Mouse (Mus musculus) forebrain, embryonic 14.5 days (tissue): ENCODE results near the gene Diexf. TPM values are rescaled to one million over a fixed set of nuclear protein-coding genes. Genes with fewer than 3 reads are reported as not detected.
A peak's percentile ranks its signal among the peaks of the same experiment; 100 is the strongest.

ENCODE experiments used
- ATAC-seq: fragments of 200-750 bp; cut with Nextera tagmentation; 2 replicates; pipeline ENCODE4 v1.8.0; 2017; ENCODE audit warnings: mild to moderate bottlenecking, moderate library complexity
- DNase-seq: peaks from one replicate; pipeline ENCODE4 v3.0.0-alpha.2; 2015; ENCODE audit warnings: low spot score
- H3K27ac ChIP-seq: fragments of 300-500 bp; sonication (generic); 2 replicates; pipeline ENCODE4 v1.5.1; 2014; ENCODE audit warnings: low read depth, mild to moderate bottlenecking, control low read depth, low read length, moderate library complexity
- H3K27me3 ChIP-seq: fragments of 300-500 bp; sonication (generic); replicated peaks from 2 replicates; pipeline ENCODE4 v1.6.1; 2014; ENCODE audit warnings: low read length, control low read depth, mixed read lengths; ENCODE audit not compliant: control insufficient read depth, insufficient read depth
- H3K36me3 ChIP-seq: fragments of 300-500 bp; sonication (generic); 2 replicates; pipeline ENCODE4 v1.6.1; 2014; ENCODE audit warnings: low read length, control low read depth; ENCODE audit not compliant: control insufficient read depth, insufficient read depth
- H3K4me1 ChIP-seq: fragments of 300-500 bp; sonication (generic); 2 replicates; pipeline ENCODE4 v1.6.1; 2014; ENCODE audit warnings: antibody characterized with exemption, low read length, control low read depth; ENCODE audit not compliant: control insufficient read depth, insufficient read depth
- H3K4me2 ChIP-seq: fragments of 300-500 bp; sonication (generic); 2 replicates; pipeline ENCODE4 v1.6.1; 2014; ENCODE audit warnings: mild to moderate bottlenecking, control low read depth, low read length
- H3K4me3 ChIP-seq: fragments of 300-500 bp; sonication (generic); 2 replicates; pipeline ENCODE4 v1.5.1; 2014; ENCODE audit warnings: low read depth, low read length, control low read depth
- H3K9ac ChIP-seq: fragments of 300-500 bp; sonication (generic); 2 replicates; pipeline ENCODE4 v1.6.1; 2014; ENCODE audit warnings: mild to moderate bottlenecking, low read length, control low read depth, moderate library complexity
- H3K9me3 ChIP-seq: fragments of 300-500 bp; sonication (generic); replicated peaks from 2 replicates; pipeline ENCODE4 v1.6.1; 2016; ENCODE audit warnings: low read length, control low read depth, mixed read lengths; ENCODE audit not compliant: control insufficient read depth
- WGBS: fragments of 180-500 bp; shearing (Covaris S2); extraction: QIAGEN DNeasy Blood & Tissue Kit; methylation state at CpG from one replicate; pipeline ENCODE4 v1.1.7; 2014; 5-methylcytosine and 5-hydroxymethylcytosine counted together
- polyA plus RNA-seq: library from polyadenylated mRNA; unstranded; fragments of >200 nt; fragmentation: Nextera tagmentation; extraction: Ambion mirVana; gene quantifications from 2 replicates; pipeline ENCODE4 v1.2.1, GENCODE M21; 2014

Diexf gene
- polyA plus RNA-seq, 1 experiment from 2014 or later = 9.6 TPM

- Histone ChIP-seq H3K4me3 (no peak overlapping the region), H3K4me1 (no peaks in the 10 kb centered on the region), H3K27me3 (no peaks in the 10 kb centered on the region), H3K4me2 (no peak overlapping the region), H3K27ac (no peak overlapping the region), H3K36me3 (no peaks in the 10 kb centered on the region), H3K9me3 (no peaks in the 10 kb centered on the region), H3K9ac (no peak overlapping the region)
- DNase-seq = no peak
- WGBS = 62% methylated on average over 1 of the region's 1 CpGs
- ATAC-seq = no peak
Observed at GRCm38 (mm10) chr1:193159613-193160012, 29.5 kb upstream of the Diexf start.

- no peaks in the 10 kb centered on the region for H3K9me3 ChIP-seq
- H3K27me3 ChIP-seq = peaks cover 4% of the 10 kb centered on the region
- no peak overlapping the region for H3K9ac ChIP-seq
- H3K4me1 ChIP-seq = no peaks in the 10 kb centered on the region
- DNase-seq = no peak
- ATAC-seq = no peak
- WGBS = 66% methylated on average over 3 of the region's 3 CpGs
- H3K36me3 ChIP-seq = no peaks in the 10 kb centered on the region
- no peak overlapping the region for H3K4me2 ChIP-seq
- no peak overlapping the region for H3K4me3 ChIP-seq
- H3K27ac ChIP-seq = no peak overlapping the region
Observed at GRCm38 (mm10) chr1:193159163-193159562, 29.1 kb upstream of the Diexf start.

GRCm38 (mm10) chr1:193157111-193157492 is 27.0 kb upstream of the Diexf start:
- Histone ChIP-seq H3K9ac (no peak overlapping the region), H3K9me3 (no peaks in the 10 kb centered on the region), H3K27me3 (peaks cover 21% of the 10 kb centered on the region), H3K4me2 (no peak overlapping the region), H3K27ac (no peak overlapping the region), H3K4me3 (no peak overlapping the region), H3K4me1 (no peaks in the 10 kb centered on the region), H3K36me3 (no peaks in the 10 kb centered on the region)
- 79% methylated on average over 8 of the region's 8 CpGs for WGBS
- ATAC-seq (no peak), DNase-seq (no peak)

- whole genome bisulfite sequencing = 80% methylated on average over 15 of the region's 15 CpGs
- DNase-seq = no peak
- H3K36me3 ChIP-seq = no peaks in the 10 kb centered on the region
Observed at GRCm38 (mm10) chr1:193156316-193157110, 26.4 kb upstream of the Diexf start.

GRCm38 (mm10) chr1:193153561-193153960 is 23.5 kb upstream of the Diexf start:
- Histone ChIP-seq H3K9me3 (no peaks in the 10 kb centered on the region), H3K4me2 (no peak overlapping the region), H3K4me3 (no peak overlapping the region), H3K36me3 (no peaks in the 10 kb centered on the region), H3K27ac (no peak overlapping the region), H3K27me3 (peaks cover 21% of the 10 kb centered on the region), H3K4me1 (no peaks in the 10 kb centered on the region), H3K9ac (no peak overlapping the region)
- DNase-seq (no peak), ATAC-seq (no peak)
- WGBS = 27% methylated on average over 16 of the region's 16 CpGs

More at GRCm38 (mm10) chr1:193156316-193157110, 26.4 kb upstream of the Diexf start:
- H3K4me1 ChIP-seq = no peaks in the 10 kb centered on the region
- no peaks in the 10 kb centered on the region for H3K9me3 ChIP-seq
- no peak overlapping the region for H3K4me2 ChIP-seq
- no peak for ATAC-seq
- no peak overlapping the region for H3K27ac ChIP-seq
- no peak overlapping the region for H3K9ac ChIP-seq
- no peak overlapping the region for H3K4me3 ChIP-seq
- H3K27me3 ChIP-seq = peaks cover 21% of the 10 kb centered on the region

GRCm38 (mm10) chr1:193152872-193153271 is 22.8 kb upstream of the Diexf start, which contains the start of gene Irf6:
Gene Irf6, plus strand, starts transcription at chr1:193153111.
- Histone ChIP-seq H3K9ac (0 out of 2 replicates have a peak within 1 kb of the TSS, but pooled peaks have one; percentile 26), H3K36me3 (no peaks in the 10 kb centered on the region), H3K4me3 (peak within 1 kb of the TSS; percentile 6; the same call in 1 of the 2 replicates), H3K4me2 (peak within 1 kb of the TSS; percentile 30), H3K27me3 (peaks cover 21% of the 10 kb centered on the region), H3K27ac (no peak within 1 kb of the TSS), H3K4me1 (no peaks in the 10 kb centered on the region), H3K9me3 (no peaks in the 10 kb centered on the region)
- DNase-seq (peak; percentile 29), ATAC-seq (peak; percentile 66)
- under 1% methylated on average over 30 of the region's 30 CpGs for WGBS

- no peaks in the 10 kb centered on the region for H3K9me3 ChIP-seq
- ATAC-seq (no peak; the same call in 1 of the 2 replicates), DNase-seq (peak; percentile 21)
- H3K4me3 ChIP-seq = no peak overlapping the region
- H3K4me2 ChIP-seq = no peak overlapping the region
- no peak overlapping the region for H3K9ac ChIP-seq
- H3K36me3 ChIP-seq = no peaks in the 10 kb centered on the region
- 43% methylated on average over 7 of the region's 7 CpGs for WGBS
- no peak overlapping the region for H3K27ac ChIP-seq
- H3K4me1 ChIP-seq = no peaks in the 10 kb centered on the region
- peaks cover 21% of the 10 kb centered on the region for H3K27me3 ChIP-seq
Observed at GRCm38 (mm10) chr1:193151134-193151533, 21.1 kb upstream of the Diexf start.

DNA sequence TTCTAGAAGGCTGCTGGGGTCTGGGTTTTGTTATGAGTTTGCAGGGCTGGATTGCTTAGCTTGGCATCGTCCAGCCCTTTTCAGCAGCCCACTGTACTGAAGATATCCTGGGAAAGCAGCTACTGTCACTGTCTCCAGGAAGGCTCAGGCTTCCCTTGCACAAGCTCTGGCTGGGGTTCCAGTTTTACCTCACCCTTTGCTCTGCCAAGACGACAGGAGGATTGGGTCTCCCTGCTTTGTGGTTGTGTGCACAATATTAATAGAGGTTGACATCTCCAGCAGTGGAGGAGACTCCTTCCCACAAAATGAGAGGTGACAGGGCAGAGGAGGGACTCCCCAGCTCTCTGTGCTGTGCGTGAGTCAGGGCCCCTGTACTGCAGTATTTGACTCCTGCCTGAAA is 19.2 kb upstream of the Diexf start:
- H3K9me3 ChIP-seq = no peaks in the 10 kb centered on the region
- WGBS = 67% methylated on average over 3 of the region's 3 CpGs
- no peak overlapping the region for H3K4me3 ChIP-seq
- peaks cover 18% of the 10 kb centered on the region for H3K27me3 ChIP-seq
- DNase-seq (no peak), ATAC-seq (no peak)
- no peak overlapping the region for H3K4me2 ChIP-seq
- H3K36me3 ChIP-seq = no peaks in the 10 kb centered on the region
- H3K9ac ChIP-seq = no peak overlapping the region
- H3K4me1 ChIP-seq = no peaks in the 10 kb centered on the region
- H3K27ac ChIP-seq = no peak overlapping the region

DNA sequence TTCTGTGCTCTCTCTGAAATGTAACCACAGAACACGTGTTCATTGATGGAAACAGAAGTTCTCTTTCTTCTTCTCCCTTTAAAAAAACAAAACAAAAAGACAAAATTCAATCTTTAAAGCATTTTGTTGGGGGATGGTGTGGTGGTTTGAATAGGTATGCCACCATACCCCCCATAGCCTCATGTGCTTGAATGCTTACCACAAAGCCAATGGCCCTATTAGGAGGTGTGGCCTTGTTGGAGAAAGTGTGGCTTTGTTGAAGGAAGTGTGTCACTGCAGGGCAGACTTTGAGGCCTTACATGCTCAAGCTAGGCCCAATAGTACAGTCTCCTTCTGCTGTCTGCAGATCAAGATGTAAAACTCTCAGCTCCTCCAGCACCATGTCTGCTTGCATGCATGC is 16.3 kb upstream of the Diexf start:
- no peak overlapping the region for H3K4me3 ChIP-seq
- ATAC-seq (no peak), DNase-seq (no peak)
- H3K36me3 ChIP-seq = no peaks in the 10 kb centered on the region
- no peaks in the 10 kb centered on the region for H3K9me3 ChIP-seq
- no peak overlapping the region for H3K9ac ChIP-seq
- H3K4me2 ChIP-seq = no peak overlapping the region
- WGBS = 81% methylated on average over 1 of the region's 1 CpGs
- H3K27ac ChIP-seq = no peak overlapping the region
- H3K4me1 ChIP-seq = no peaks in the 10 kb centered on the region
- H3K27me3 ChIP-seq = no peaks in the 10 kb centered on the region
